16 mouse cellular contexts compared by ENCODE assay signal in the genomic region with DNA sequence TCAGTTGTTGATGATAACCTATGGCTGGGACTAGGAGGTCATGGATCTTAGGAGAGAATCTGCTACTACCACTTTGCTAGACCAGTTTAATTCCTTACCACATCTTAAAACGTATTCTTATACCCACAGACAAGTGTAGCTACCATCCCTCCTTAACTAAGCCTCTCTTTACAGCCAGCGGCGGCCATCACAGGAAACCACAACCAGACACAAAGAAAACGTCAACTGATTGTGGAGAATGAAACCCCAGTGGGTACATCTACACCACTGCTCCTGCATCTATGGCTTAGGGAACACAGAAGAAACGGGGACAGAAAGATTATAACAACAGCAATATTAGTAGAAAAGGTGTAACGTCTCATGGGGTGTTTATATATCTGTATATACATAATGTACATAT. TPM values are rescaled to one million over a fixed set of nuclear protein-coding genes. Genes with fewer than 3 reads are reported as not detected.
"Had no signal": no experiment of that assay in that cellular context is flagged by ENCODE, and none has a peak within 500 bp of the region (broad histone marks: within the 10 kb centered on the region; RNA-seq: fewer than 3 reads in every experiment).

No protein-coding gene starts in this region.

- H3K4me2 ChIP-seq: liver, embryonic 13.5 days; midbrain, embryonic 13.5 days had no signal

- H3K9me3 ChIP-seq: liver, embryonic 13.5 days; megakaryocyte, embryonic 14.5 days; midbrain, embryonic 10.5 days; midbrain, embryonic 13.5 days had no signal

- DNase-seq: layer of hippocampus, adult 9-11 months; liver, embryonic 13.5 days; lung, adult 2 months; thymus, adult 18-20 months had no signal

- H3K4me1 ChIP-seq: liver, embryonic 13.5 days; midbrain, embryonic 10.5 days; midbrain, embryonic 13.5 days had no signal

- H3K27me3 ChIP-seq: liver, embryonic 13.5 days; midbrain, embryonic 13.5 days had no signal

- H3K36me3 ChIP-seq: liver, embryonic 13.5 days; midbrain, embryonic 10.5 days; midbrain, embryonic 13.5 days had no signal

- H3K9ac ChIP-seq: liver, embryonic 13.5 days; midbrain, embryonic 13.5 days had no signal

- H3K27ac ChIP-seq: kidney, postnatal 0 days; layer of hippocampus, adult 2 months; liver, embryonic 13.5 days; macrophage; midbrain, embryonic 10.5 days; midbrain, embryonic 13.5 days had no signal

- H3K4me3 ChIP-seq: layer of hippocampus, adult 2 months; liver, embryonic 13.5 days; megakaryocyte, embryonic 14.5 days; midbrain, embryonic 10.5 days; midbrain, embryonic 13.5 days; myocyte had no signal

RNA-seq across cellular contexts. Expression of a gene that starts 29.0 kb away (rescaled TPM):
- total RNA-seq: left cerebral cortex, postnatal 36 days; monocyte, adult 5-6 weeks had no signal
- polyA plus RNA-seq: large intestine, adult 2 months; liver, adult 2 months; macrophage; spleen, adult 2 months had no signal
